Mouse (Mus musculus) kidney, adult 2 months (tissue): ENCODE results near the gene Oxt. TPM values are rescaled to one million over a fixed set of nuclear protein-coding genes. Genes with fewer than 3 reads are reported as not detected.

Experiments
- DNase-seq: peaks from one replicate; pipeline ENCODE4 v3.0.0; 2021
- H3K27ac ChIP-seq: fragments of 200-500 bp; 2 replicates; pipeline ENCODE4 v1.5.1; 2012; ENCODE audit warnings: low read depth, low read length, control low read depth, inconsistent platforms; ENCODE audit not compliant: insufficient read depth
- H3K27me3 ChIP-seq: fragments of 200-500 bp; replicated peaks from 2 replicates; pipeline ENCODE4 v1.6.1; 2012; ENCODE audit warnings: mild to moderate bottlenecking, moderate library complexity, low read length, inconsistent platforms; ENCODE audit not compliant: control insufficient read depth, insufficient read depth
- H3K36me3 ChIP-seq: fragments of 200-500 bp; 2 replicates; pipeline ENCODE4 v1.6.1; 2012; ENCODE audit warnings: mild to moderate bottlenecking, moderate library complexity, low read length, inconsistent platforms; ENCODE audit not compliant: control insufficient read depth, insufficient read depth
- H3K4me1 ChIP-seq: fragments of 200-500 bp; 2 replicates; pipeline ENCODE4 v1.6.1; 2011; ENCODE audit warnings: low read length; ENCODE audit not compliant: control insufficient read depth, insufficient read depth
- H3K4me3 ChIP-seq: fragments of 200-500 bp; 2 replicates; pipeline ENCODE4 v1.5.1; 2011; ENCODE audit warnings: mild to moderate bottlenecking, low read depth, low read length, control low read depth; ENCODE audit not compliant: insufficient read depth
- CTCF ChIP-seq: fragments of 200-500 bp; conservative IDR thresholded peaks from 2 replicates; pipeline ENCODE4 v1.5.1; 2011; ENCODE audit warnings: low read depth, mild to moderate bottlenecking, control low read depth, low read length, moderate library complexity, mixed read lengths; ENCODE audit not compliant: insufficient read depth, insufficient read length
- POLR2A ChIP-seq: fragments of 200-500 bp; IDR thresholded peaks from one replicate; pipeline ENCODE4 v1.6.1; 2011; ENCODE audit warnings: low read depth, low read length, control low read depth
- WGBS: fragments of 180-500 bp; shearing (Covaris S2); methylation state at CpG from one replicate; pipeline ENCODE4 v1.1.7; 2018; 5-methylcytosine and 5-hydroxymethylcytosine counted together
- polyA plus RNA-seq: library from polyadenylated mRNA; depleted of rRNA; stranded (reverse); fragments of >200 nt; gene quantifications from 2 replicates; pipeline ENCODE4 v1.2.3, GENCODE M21; 2012

The Oxt gene
- polyA plus RNA-seq, 1 experiment: not detected

DNA sequence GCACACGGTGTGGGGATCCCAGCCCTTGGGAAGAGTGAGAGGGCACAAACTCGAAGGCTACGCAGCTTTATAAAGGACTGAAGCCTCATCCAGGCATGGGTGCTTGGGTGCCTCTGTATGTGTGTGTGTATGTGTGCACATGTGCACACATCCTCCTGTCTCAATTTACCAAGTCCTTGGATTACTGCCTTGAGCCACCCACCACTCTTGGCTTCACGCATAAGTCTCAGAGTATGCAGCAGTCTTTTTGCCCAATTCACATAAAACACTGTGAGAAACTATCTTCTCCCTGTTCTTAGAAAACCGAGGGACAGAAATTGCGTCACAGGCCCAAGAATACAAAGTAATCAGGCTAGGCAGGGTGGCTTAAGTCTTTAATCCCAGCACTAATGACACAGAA is 10.0 kb downstream of the Oxt start:
- Histone ChIP-seq H3K4me3 (no peak overlapping the region), H3K36me3 (no peaks in the 10 kb centered on the region), H3K27ac (no peak overlapping the region), H3K4me1 (no peaks in the 10 kb centered on the region), H3K27me3 (no peaks in the 10 kb centered on the region)
- DNase-seq: no peak
- TF ChIP-seq CTCF (no peak), POLR2A (no peak)
- WGBS: 88% methylated on average over 6 of the region's 6 CpGs

DNA sequence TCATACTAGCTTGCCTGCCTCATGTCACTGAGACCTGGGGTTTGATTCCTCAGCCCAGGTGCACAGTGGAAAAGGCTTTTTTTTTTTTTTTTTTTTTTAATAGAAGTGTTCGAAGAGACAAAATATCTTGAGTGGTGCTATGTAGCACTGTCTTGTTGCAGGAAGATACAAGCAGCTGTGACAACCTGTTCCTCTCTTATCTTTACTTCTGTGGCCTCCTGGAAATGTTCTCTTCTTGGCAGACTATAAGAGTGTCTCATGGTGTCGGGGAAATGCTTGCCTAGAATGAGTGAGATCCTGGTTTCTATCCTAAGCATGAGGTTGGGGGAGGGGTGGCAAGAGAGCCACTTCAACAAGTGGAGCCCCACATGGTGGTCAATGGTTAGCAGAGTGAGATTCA is 12.4 kb downstream of the Oxt start:
- DNase-seq: no peak
- no peak overlapping the region for H3K4me3 ChIP-seq
- H3K27me3 ChIP-seq: no peaks in the 10 kb centered on the region
- no peaks in the 10 kb centered on the region for H3K4me1 ChIP-seq
- WGBS: 82% methylated on average over 2 of the region's 2 CpGs
- H3K36me3 ChIP-seq: no peaks in the 10 kb centered on the region
- TF ChIP-seq POLR2A (no peak), CTCF (no peak)
- no peak overlapping the region for H3K27ac ChIP-seq

DNA sequence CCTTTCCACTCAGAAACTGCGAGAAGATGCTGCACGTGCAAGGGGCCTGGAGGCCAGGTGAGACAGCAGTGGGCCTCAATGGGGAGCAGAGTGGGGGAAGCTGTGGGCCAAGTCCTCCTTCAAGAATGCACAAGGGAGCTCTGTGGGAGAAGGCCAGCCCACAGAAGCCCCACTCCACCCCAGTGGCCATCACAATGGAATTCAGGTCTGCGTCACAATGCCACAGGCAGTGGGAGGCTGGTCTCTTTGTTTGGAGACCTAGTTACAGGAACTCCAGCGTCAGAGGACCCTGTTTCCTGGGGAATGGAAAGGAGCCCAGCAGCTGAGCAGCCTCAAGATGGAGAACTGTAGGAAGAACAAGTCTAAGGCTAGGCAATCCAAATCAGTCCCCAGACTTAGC is 13.2 kb downstream of the Oxt start:
- 72% methylated on average over 4 of the region's 4 CpGs for WGBS
- TF ChIP-seq POLR2A (no peak), CTCF (no peak)
- H3K27ac ChIP-seq: no peak overlapping the region

DNA sequence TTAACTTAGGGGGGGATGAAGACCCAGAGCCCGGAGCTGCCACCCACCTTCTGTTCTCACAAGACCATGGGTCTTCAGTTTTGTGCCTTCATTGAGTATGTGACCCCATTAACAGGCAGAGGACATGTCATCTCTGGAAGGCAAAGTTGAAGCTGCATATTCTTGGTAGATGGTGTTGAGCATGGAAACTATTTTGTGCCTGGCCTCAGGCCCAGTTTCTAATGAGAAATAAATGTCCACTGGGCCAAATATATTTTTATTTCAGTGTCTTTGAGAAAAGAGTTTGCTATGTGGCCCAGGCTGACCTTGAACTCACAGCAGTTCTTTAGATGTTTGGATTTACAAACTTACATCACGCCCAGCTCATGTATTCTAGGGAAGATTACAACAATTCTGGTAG is 13.8 kb downstream of the Oxt start:
- 87% methylated on average over 2 of the region's 2 CpGs for WGBS
- H3K27ac ChIP-seq: no peak overlapping the region
- no peaks in the 10 kb centered on the region for H3K4me1 ChIP-seq
- no peaks in the 10 kb centered on the region for H3K36me3 ChIP-seq
- TF ChIP-seq CTCF (no peak), POLR2A (no peak)
- DNase-seq: no peak
- H3K27me3 ChIP-seq: no peaks in the 10 kb centered on the region
- no peak overlapping the region for H3K4me3 ChIP-seq

More for the DNA sequence above, 13.2 kb downstream of the Oxt start:
- Histone ChIP-seq H3K4me1 (no peaks in the 10 kb centered on the region), H3K27me3 (no peaks in the 10 kb centered on the region), H3K36me3 (no peaks in the 10 kb centered on the region), H3K4me3 (no peak overlapping the region)
- DNase-seq: no peak

DNA sequence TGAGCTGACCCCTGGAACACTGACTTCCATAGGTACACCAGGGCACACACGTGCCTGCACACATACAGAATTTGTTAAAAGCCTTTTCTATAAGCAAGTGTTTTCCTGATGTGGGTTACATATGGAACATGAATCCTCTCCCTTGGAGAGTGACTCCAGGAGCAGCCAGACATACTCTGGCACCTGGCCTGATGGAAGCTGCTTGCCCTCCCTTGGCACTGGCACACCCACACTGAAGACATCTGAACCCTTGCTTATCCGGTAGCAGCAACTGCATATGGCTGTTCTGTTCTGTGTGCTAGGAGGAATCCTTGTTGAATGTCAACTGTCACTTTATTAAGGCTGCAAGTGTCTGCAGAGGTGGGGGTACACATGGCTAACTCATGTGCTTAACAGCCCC is 15.0 kb downstream of the Oxt start:
- Histone ChIP-seq H3K4me1 (no peaks in the 10 kb centered on the region), H3K4me3 (no peak overlapping the region), H3K27me3 (no peaks in the 10 kb centered on the region), H3K27ac (no peak overlapping the region), H3K36me3 (no peaks in the 10 kb centered on the region)
- 94% methylated on average over 2 of the region's 2 CpGs for WGBS
- no peak for DNase-seq
- TF ChIP-seq CTCF (no peak), POLR2A (no peak)

DNA sequence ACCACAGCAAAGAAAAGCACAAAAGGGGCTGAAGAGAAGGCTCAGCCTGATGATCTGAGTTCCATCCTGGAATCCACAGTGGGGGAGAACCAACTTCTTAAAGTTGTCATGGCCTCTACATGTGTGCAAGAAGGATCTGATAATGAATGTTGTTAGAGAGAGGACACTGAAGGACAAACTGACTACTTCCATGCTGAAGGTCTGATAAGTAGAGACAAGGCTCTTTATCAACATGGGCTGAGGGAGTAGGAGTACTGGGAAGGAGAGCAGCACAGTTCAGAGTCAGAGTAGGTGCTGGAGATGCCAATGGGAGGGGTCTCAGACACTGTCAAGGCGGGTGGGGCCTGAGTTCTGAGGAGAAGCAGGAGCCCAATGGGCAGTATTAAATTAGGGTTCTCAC is 19.6 kb downstream of the Oxt start:
- H3K36me3 ChIP-seq: no peaks in the 10 kb centered on the region; the same call in 1 of the 2 replicates
- 86% methylated on average over 1 of the region's 1 CpGs for WGBS
- H3K27ac ChIP-seq: no peak overlapping the region
- TF ChIP-seq POLR2A (no peak), CTCF (no peak)
- no peak overlapping the region for H3K4me3 ChIP-seq
- no peaks in the 10 kb centered on the region for H3K4me1 ChIP-seq
- H3K27me3 ChIP-seq: no peaks in the 10 kb centered on the region
- DNase-seq: no peak

DNA sequence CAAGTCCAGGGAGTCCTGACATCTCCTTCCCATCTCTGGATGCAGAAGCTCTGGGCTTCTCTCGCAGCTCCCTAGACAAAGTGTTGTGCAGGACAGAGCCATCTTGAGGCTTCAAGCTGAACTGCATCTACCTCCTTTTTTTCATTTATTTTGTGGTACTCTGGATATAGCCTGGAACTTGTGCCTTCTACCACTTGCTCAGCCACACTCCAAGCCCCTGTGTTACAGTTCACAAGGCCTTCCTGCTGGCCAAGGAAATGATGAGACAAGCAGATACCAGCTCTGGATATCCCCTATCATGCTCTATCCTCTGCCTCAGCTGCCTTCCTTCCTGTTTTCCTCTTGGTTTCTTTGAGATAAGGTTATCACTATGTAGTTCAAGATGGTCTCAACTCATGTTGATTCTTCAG is 21.6 kb downstream of the Oxt start:
- H3K27ac ChIP-seq: no peak overlapping the region
- peak; percentile 48 for DNase-seq
- WGBS: 18% methylated on average over 1 of the region's 1 CpGs

More for the DNA sequence above, 21.6 kb downstream of the Oxt start:
- Histone ChIP-seq H3K4me3 (no peak overlapping the region), H3K27me3 (no peaks in the 10 kb centered on the region), H3K4me1 (no peaks in the 10 kb centered on the region), H3K36me3 (no peaks in the 10 kb centered on the region; the same call in 1 of the 2 replicates)
- TF ChIP-seq POLR2A (no peak), CTCF (peak; percentile 59)
